Mouse (Mus musculus): ENCODE data around the gene Pkhd1.

- TF ChIP-seq CTCF (IDR thresholded peaks at IDR 0.05; ENCODE audit: low read depth) (no peak), EP300 (IDR thresholded peaks at IDR 0.05; ENCODE audit: low read depth) (no peak)
These were observed 2.7 kb upstream of the Pkhd1 start for GRCm38 (mm10) chr1:20620611-20621010.
